Mouse (Mus musculus): Measurements from ENCODE around the gene Paqr5.

The Paqr5 gene

GRCm38 (mm10) chr9:62013316-62014097 is 13.1 kb downstream of the Paqr5 start:
- no peak for DNase-seq (ENCODE audit: low read depth, low spot score)

- no peak for DNase-seq (ENCODE audit: low read depth, low spot score)
Measured at GRCm38 (mm10) chr9:62008360-62008759, 18.3 kb downstream of the Paqr5 start.

- no peak for DNase-seq (ENCODE audit: low read depth, low spot score)
Measured at GRCm38 (mm10) chr9:62007028-62007427, 19.6 kb downstream of the Paqr5 start.

- DNase-seq (ENCODE audit: low read depth, low spot score) = no peak
Measured at GRCm38 (mm10) chr9:62003611-62004010, 23.0 kb downstream of the Paqr5 start.

GRCm38 (mm10) chr9:61999653-62000420 is 26.8 kb downstream of the Paqr5 start:
- DNase-seq (ENCODE audit: low read depth, low spot score) = no peak

GRCm38 (mm10) chr9:61997860-61998259 is 28.8 kb downstream of the Paqr5 start:
- DNase-seq (ENCODE audit: low read depth, low spot score) = no peak

- DNase-seq (ENCODE audit: low read depth, low spot score) = no peak
Measured at GRCm38 (mm10) chr9:61991158-61991557, 35.5 kb downstream of the Paqr5 start.

GRCm38 (mm10) chr9:61990738-61991137 is 35.9 kb downstream of the Paqr5 start:
- DNase-seq (ENCODE audit: low read depth, low spot score) = no peak

- no peak for DNase-seq (ENCODE audit: low read depth, low spot score)
Measured at GRCm38 (mm10) chr9:61986055-61986454, 40.6 kb downstream of the Paqr5 start.

- DNase-seq (ENCODE audit: low read depth, low spot score) = no peak
Measured at GRCm38 (mm10) chr9:61985183-61985863, 41.3 kb downstream of the Paqr5 start.

GRCm38 (mm10) chr9:61982940-61983620 is 43.6 kb downstream of the Paqr5 start:
- DNase-seq (ENCODE audit: low read depth, low spot score) = no peak

GRCm38 (mm10) chr9:61981876-61982275 is 44.8 kb downstream of the Paqr5 start:
- DNase-seq (ENCODE audit: low read depth, low spot score) = no peak

GRCm38 (mm10) chr9:61979983-61980382 is 46.7 kb downstream of the Paqr5 start:
- DNase-seq (ENCODE audit: low read depth, low spot score) = no peak

GRCm38 (mm10) chr9:61977258-61977945 is 49.3 kb downstream of the Paqr5 start:
- no peak for DNase-seq (ENCODE audit: low read depth, low spot score)

GRCm38 (mm10) chr9:61972031-61972430 is 54.6 kb downstream of the Paqr5 start:
- no peak for DNase-seq (ENCODE audit: low read depth, low spot score)

- no peak for DNase-seq (ENCODE audit: low read depth, low spot score)
Measured at GRCm38 (mm10) chr9:61971045-61971444, 55.6 kb downstream of the Paqr5 start.

GRCm38 (mm10) chr9:61967357-61967756 is 59.3 kb downstream of the Paqr5 start:
- no peak for DNase-seq (ENCODE audit: low read depth, low spot score)

GRCm38 (mm10) chr9:61965987-61966386 is 60.7 kb downstream of the Paqr5 start:
- DNase-seq (ENCODE audit: low read depth, low spot score) = no peak

- peak; percentile 46 for DNase-seq (ENCODE audit: low read depth, low spot score)
Measured at GRCm38 (mm10) chr9:61965411-61965930, 61.2 kb downstream of the Paqr5 start.

- no peak for DNase-seq (ENCODE audit: low read depth, low spot score)
Measured at GRCm38 (mm10) chr9:61963356-61963755, 63.3 kb downstream of the Paqr5 start.

- no peak for DNase-seq (ENCODE audit: low read depth, low spot score)
Measured at GRCm38 (mm10) chr9:61961181-61961580, 65.5 kb downstream of the Paqr5 start.
